Mouse (Mus musculus) liver, postnatal 0 days (tissue): ENCODE data around the gene Mlxipl. TPM values are rescaled to one million over a fixed set of nuclear protein-coding genes. Genes with fewer than 3 reads are reported as not detected.

Source experiments
- ATAC-seq: fragments of 200-750 bp; cut with Nextera tagmentation; 2 replicates; pipeline ENCODE4 v1.8.0; 2017; ENCODE audit warnings: mild to moderate bottlenecking, moderate library complexity
- DNase-seq: peaks from one replicate; pipeline ENCODE4 v3.0.0-alpha.2; 2016
- H3K27ac ChIP-seq: fragments of 300-500 bp; sonication (generic); 2 replicates; pipeline ENCODE4 v1.5.1; 2014; ENCODE audit warnings: antibody characterized with exemption, moderate library complexity, mild to moderate bottlenecking, low read depth
- H3K27me3 ChIP-seq: fragments of 300-500 bp; sonication (generic); 2 replicates; pipeline ENCODE4 v1.6.1; 2014; ENCODE audit warnings: low read length, control low read depth, mixed read lengths; ENCODE audit not compliant: insufficient read depth
- H3K36me3 ChIP-seq: fragments of 300-500 bp; sonication (generic); replicated peaks from 2 replicates; pipeline ENCODE4 v1.6.1; 2014; ENCODE audit warnings: mild to moderate bottlenecking, control low read depth, low read length, moderate library complexity, mixed read lengths; ENCODE audit not compliant: insufficient read depth
- H3K4me1 ChIP-seq: fragments of 300-500 bp; sonication (generic); 2 replicates; pipeline ENCODE4 v1.6.1; 2014; ENCODE audit warnings: antibody characterized with exemption, mild to moderate bottlenecking, control low read depth; ENCODE audit not compliant: insufficient read depth
- H3K4me2 ChIP-seq: fragments of 300-500 bp; sonication (generic); 2 replicates; pipeline ENCODE4 v1.6.1; 2014; ENCODE audit warnings: low read depth, mild to moderate bottlenecking, low read length, moderate library complexity, mixed read lengths
- H3K4me3 ChIP-seq: fragments of 300-500 bp; sonication (generic); 2 replicates; pipeline ENCODE4 v1.5.1; 2014; ENCODE audit warnings: low read depth, low read length
- H3K9ac ChIP-seq: fragments of 300-500 bp; sonication (generic); replicated peaks from 2 replicates; pipeline ENCODE4 v1.6.1; 2014; ENCODE audit warnings: mild to moderate bottlenecking, moderate library complexity
- H3K9me3 ChIP-seq: fragments of 300-500 bp; sonication (generic); 2 replicates; pipeline ENCODE4 v1.6.1; 2016; ENCODE audit warnings: mild to moderate bottlenecking, control low read depth, low read length, mixed read lengths
- CTCF ChIP-seq: sonication (generic); IDR thresholded peaks from 2 replicates; pipeline ENCODE4 v1.5.1; 2016; ENCODE audit warnings: antibody characterized with exemption, low read depth
- EP300 ChIP-seq: IDR thresholded peaks from 2 replicates; pipeline ENCODE4 v1.6.1; 2016; ENCODE audit warnings: antibody characterized with exemption, low read depth, mild to moderate bottlenecking
- WGBS: fragments of 180-500 bp; shearing (Covaris S2); extraction: QIAGEN DNeasy Blood & Tissue Kit; methylation state at CpG from one replicate; pipeline ENCODE4 v1.1.7; 2014; ENCODE audit not compliant: insufficient replicate concordance; 5-methylcytosine and 5-hydroxymethylcytosine counted together
- polyA plus RNA-seq: library from polyadenylated mRNA; unstranded; fragments of >200 nt; fragmentation: Nextera tagmentation; extraction: Ambion mirVana; gene quantifications from 2 replicates; pipeline ENCODE4 v1.2.1, GENCODE M21; 2015

Gene Mlxipl
- polyA plus RNA-seq, 1 experiment from 2014 or later, result 18.2 TPM

GRCm38 (mm10) chr5:135077564-135078481 is 11.9 kb upstream of the Mlxipl start, which contains the start of gene Vps37d:
TSS of gene Vps37d (minus strand) at chr5:135078266.
- H3K4me3 ChIP-seq, result peak within 1 kb of the TSS; percentile 69
- peaks cover 8% of the 10 kb centered on the region for H3K4me1 ChIP-seq
- H3K9me3 ChIP-seq, result no peaks in the 10 kb centered on the region
- 4% methylated on average over 46 of the region's 83 CpGs for WGBS
- peak within 1 kb of the TSS; percentile 64 for H3K9ac ChIP-seq
- ATAC-seq, result peak; percentile 90
- DNase-seq, result peak; percentile 93
- no peak within 1 kb of the TSS for H3K27ac ChIP-seq
- H3K4me2 ChIP-seq, result peak within 1 kb of the TSS; percentile 98
- H3K27me3 ChIP-seq, result 0 out of 2 replicates have a peak, but pooled peaks cover 2% of the 10 kb centered on the region
- TF ChIP-seq EP300 (no peak), CTCF (peak; percentile 86)
- no peaks in the 10 kb centered on the region for H3K36me3 ChIP-seq

- H3K27ac ChIP-seq, result no peak overlapping the region
- TF ChIP-seq CTCF, result no peak
- TF ChIP-seq EP300, result no peak
- 0 out of 2 replicates have a peak, but pooled peaks cover 2% of the 10 kb centered on the region for H3K27me3 ChIP-seq
- DNase-seq (no peak), ATAC-seq (no peak)
- H3K4me3 ChIP-seq, result peak overlapping the region; percentile 69
- no peaks in the 10 kb centered on the region for H3K36me3 ChIP-seq
- H3K9me3 ChIP-seq, result no peaks in the 10 kb centered on the region
- peak overlapping the region; percentile 98 for H3K4me2 ChIP-seq
- H3K4me1 ChIP-seq, result peaks cover 8% of the 10 kb centered on the region
- H3K9ac ChIP-seq, result peak overlapping the region; percentile 64; the same call in 1 of the 2 replicates
- WGBS, result 3% methylated on average over 11 of the region's 11 CpGs
Measured at GRCm38 (mm10) chr5:135078482-135078810, 11.2 kb upstream of the Mlxipl start.

- Histone ChIP-seq H3K4me3 (no peak overlapping the region), H3K27me3 (0 out of 2 replicates have a peak, but pooled peaks cover 2% of the 10 kb centered on the region), H3K4me2 (no peak overlapping the region), H3K4me1 (peaks cover 8% of the 10 kb centered on the region), H3K9me3 (no peaks in the 10 kb centered on the region), H3K27ac (no peak overlapping the region), H3K9ac (no peak overlapping the region), H3K36me3 (no peaks in the 10 kb centered on the region)
- no peak for DNase-seq
- 78% methylated on average over 2 of the region's 2 CpGs for WGBS
- ATAC-seq, result no peak
- no peak for TF ChIP-seq CTCF
- no peak for TF ChIP-seq EP300
Measured at GRCm38 (mm10) chr5:135079578-135079977, 10.1 kb upstream of the Mlxipl start.

GRCm38 (mm10) chr5:135080539-135080938 is 9.2 kb upstream of the Mlxipl start:
- no peak for ATAC-seq
- WGBS, result 67% methylated on average over 5 of the region's 5 CpGs

GRCm38 (mm10) chr5:135086871-135087270 is 2.8 kb upstream of the Mlxipl start:
- no peak overlapping the region for H3K4me3 ChIP-seq
- no peak overlapping the region for H3K9ac ChIP-seq
- H3K27ac ChIP-seq, result no peak overlapping the region
- TF ChIP-seq CTCF, result no peak
- TF ChIP-seq EP300, result no peak
- WGBS, result 55% methylated on average over 4 of the region's 4 CpGs
- no peaks in the 10 kb centered on the region for H3K4me1 ChIP-seq
- H3K36me3 ChIP-seq, result no peaks in the 10 kb centered on the region
- no peak for DNase-seq
- no peak overlapping the region for H3K4me2 ChIP-seq
- ATAC-seq, result no peak
- H3K9me3 ChIP-seq, result no peaks in the 10 kb centered on the region
- peaks cover 31% of the 10 kb centered on the region for H3K27me3 ChIP-seq

More at GRCm38 (mm10) chr5:135080539-135080938, 9.2 kb upstream of the Mlxipl start:
- H3K4me3 ChIP-seq, result no peak overlapping the region
- H3K27me3 ChIP-seq, result 0 out of 2 replicates have a peak, but pooled peaks cover 2% of the 10 kb centered on the region
- no peak overlapping the region for H3K9ac ChIP-seq
- peaks cover 8% of the 10 kb centered on the region for H3K4me1 ChIP-seq
- TF ChIP-seq EP300 (no peak), CTCF (no peak)
- H3K27ac ChIP-seq, result no peak overlapping the region
- H3K4me2 ChIP-seq, result no peak overlapping the region
- DNase-seq, result no peak
- H3K36me3 ChIP-seq, result no peaks in the 10 kb centered on the region
- no peaks in the 10 kb centered on the region for H3K9me3 ChIP-seq

- Histone ChIP-seq H3K27me3 (0 out of 2 replicates have a peak, but pooled peaks cover 3% of the 10 kb centered on the region), H3K4me3 (no peak overlapping the region), H3K9me3 (no peaks in the 10 kb centered on the region), H3K4me1 (no peaks in the 10 kb centered on the region), H3K27ac (no peak overlapping the region), H3K36me3 (no peaks in the 10 kb centered on the region), H3K9ac (no peak overlapping the region), H3K4me2 (no peak overlapping the region)
- DNase-seq (no peak), ATAC-seq (peak; percentile 81)
- TF ChIP-seq EP300 (no peak), CTCF (no peak)
- 38% methylated on average over 1 of the region's 1 CpGs for WGBS
Measured at GRCm38 (mm10) chr5:135100981-135101380, 11.3 kb downstream of the Mlxipl start.
